Mouse (Mus musculus): Measurements from ENCODE around the gene Cnbp. TPM values are rescaled to one million over a fixed set of nuclear protein-coding genes. Genes with fewer than 3 reads are reported as not detected.

Cnbp gene
- polyA plus RNA-seq, 1 experiment from 2014 or later: 1,146 TPM

- H3K9me3 ChIP-seq (ENCODE audit: control insufficient read depth, low read depth, low read length): no peaks in the 10 kb centered on the region
- WGBS: 79% methylated on average over 4 of the region's 4 CpGs
- no peak for ATAC-seq (ENCODE audit: insufficient number of reproducible peaks, insufficient read depth, low FRiP score, low read depth)
Measured at GRCm38 (mm10) chr6:87807735-87808440, 43.0 kb downstream of the Cnbp start.

GRCm38 (mm10) chr6:87806857-87807256 lies 44.0 kb downstream of the Cnbp start:
- no peak overlapping the region for H3K4me3 ChIP-seq (ENCODE audit: low read depth, low read length)
- 57% methylated on average over 2 of the region's 2 CpGs for WGBS
- no peaks in the 10 kb centered on the region for H3K9me3 ChIP-seq (ENCODE audit: control insufficient read depth, low read depth, low read length)
- H3K27ac ChIP-seq (ENCODE audit: low read length): no peak overlapping the region
- H3K27me3 ChIP-seq (ENCODE audit: control insufficient read depth, insufficient read depth, low read length): no peaks in the 10 kb centered on the region
- H3K4me2 ChIP-seq (replicated peaks; ENCODE audit: low read depth, low read length): no peak overlapping the region
- H3K36me3 ChIP-seq (ENCODE audit: control insufficient read depth, insufficient read depth, low read length): no peaks in the 10 kb centered on the region
- no peak for ATAC-seq (ENCODE audit: insufficient number of reproducible peaks, insufficient read depth, low FRiP score, low read depth)
- no peaks in the 10 kb centered on the region for H3K4me1 ChIP-seq (ENCODE audit: control insufficient read depth, insufficient read depth, low read length)
- H3K9ac ChIP-seq (replicated peaks; ENCODE audit: low read depth, low read length): no peak overlapping the region

More at GRCm38 (mm10) chr6:87807735-87808440, 43.0 kb downstream of the Cnbp start:
- no peak overlapping the region for H3K27ac ChIP-seq (ENCODE audit: low read length)
- peaks cover 4% of the 10 kb centered on the region; the same call in 1 of the 2 replicates for H3K4me1 ChIP-seq (ENCODE audit: control insufficient read depth, insufficient read depth, low read length)
- H3K36me3 ChIP-seq (ENCODE audit: control insufficient read depth, insufficient read depth, low read length): no peaks in the 10 kb centered on the region
- H3K4me3 ChIP-seq (ENCODE audit: low read depth, low read length): no peak overlapping the region
- no peaks in the 10 kb centered on the region for H3K27me3 ChIP-seq (ENCODE audit: control insufficient read depth, insufficient read depth, low read length)
- H3K9ac ChIP-seq (replicated peaks; ENCODE audit: low read depth, low read length): no peak overlapping the region
- H3K4me2 ChIP-seq (replicated peaks; ENCODE audit: low read depth, low read length): no peak overlapping the region

- no peak overlapping the region for H3K9ac ChIP-seq (replicated peaks; ENCODE audit: low read depth, low read length)
- H3K9me3 ChIP-seq (ENCODE audit: control insufficient read depth, low read depth, low read length): no peaks in the 10 kb centered on the region
- no peaks in the 10 kb centered on the region for H3K36me3 ChIP-seq (ENCODE audit: control insufficient read depth, insufficient read depth, low read length)
- 82% methylated on average over 2 of the region's 2 CpGs for WGBS
- no peak for ATAC-seq (ENCODE audit: insufficient number of reproducible peaks, insufficient read depth, low FRiP score, low read depth)
- H3K4me3 ChIP-seq (ENCODE audit: low read depth, low read length): no peak overlapping the region
- H3K27me3 ChIP-seq (ENCODE audit: control insufficient read depth, insufficient read depth, low read length): no peaks in the 10 kb centered on the region
- no peak overlapping the region for H3K4me2 ChIP-seq (replicated peaks; ENCODE audit: low read depth, low read length)
- no peak overlapping the region for H3K27ac ChIP-seq (ENCODE audit: low read length)
- H3K4me1 ChIP-seq (ENCODE audit: control insufficient read depth, insufficient read depth, low read length): no peaks in the 10 kb centered on the region
Measured at GRCm38 (mm10) chr6:87806028-87806427, 44.9 kb downstream of the Cnbp start.

GRCm38 (mm10) chr6:87805448-87805847 lies 45.5 kb downstream of the Cnbp start:
- H3K27me3 ChIP-seq (ENCODE audit: control insufficient read depth, insufficient read depth, low read length): no peaks in the 10 kb centered on the region
- no peak overlapping the region for H3K9ac ChIP-seq (replicated peaks; ENCODE audit: low read depth, low read length)
- no peak overlapping the region for H3K4me3 ChIP-seq (ENCODE audit: low read depth, low read length)
- no peak for ATAC-seq (ENCODE audit: insufficient number of reproducible peaks, insufficient read depth, low FRiP score, low read depth)
- H3K36me3 ChIP-seq (ENCODE audit: control insufficient read depth, insufficient read depth, low read length): no peaks in the 10 kb centered on the region
- H3K27ac ChIP-seq (ENCODE audit: low read length): no peak overlapping the region
- H3K4me1 ChIP-seq (ENCODE audit: control insufficient read depth, insufficient read depth, low read length): no peaks in the 10 kb centered on the region
- H3K4me2 ChIP-seq (replicated peaks; ENCODE audit: low read depth, low read length): no peak overlapping the region
- H3K9me3 ChIP-seq (ENCODE audit: control insufficient read depth, low read depth, low read length): no peaks in the 10 kb centered on the region
- 89% methylated on average over 7 of the region's 7 CpGs for WGBS

DNA sequence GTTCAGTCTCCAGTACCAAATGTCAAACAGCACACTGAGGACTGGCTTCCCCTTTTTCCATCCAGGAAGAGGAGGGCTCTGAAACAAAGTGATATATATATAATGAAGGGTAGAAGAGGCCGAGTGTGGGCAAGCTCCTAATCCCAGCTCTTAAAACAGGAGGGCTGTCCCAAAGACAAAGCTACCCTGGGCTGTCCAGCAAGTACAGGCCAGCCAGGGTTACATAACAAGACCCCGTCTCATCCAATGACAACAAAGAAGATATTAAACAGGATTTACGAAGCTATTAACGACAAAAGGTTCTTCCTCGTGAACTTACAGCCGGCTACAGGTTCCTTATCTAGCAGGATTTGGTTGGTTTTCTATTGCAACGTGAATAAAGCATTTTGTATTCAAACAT lies 46.0 kb downstream of the Cnbp start:
- H3K9me3 ChIP-seq (ENCODE audit: control insufficient read depth, low read depth, low read length): no peaks in the 10 kb centered on the region
- WGBS: 70% methylated on average over 7 of the region's 7 CpGs
- no peak for ATAC-seq (ENCODE audit: insufficient number of reproducible peaks, insufficient read depth, low FRiP score, low read depth)

DNA sequence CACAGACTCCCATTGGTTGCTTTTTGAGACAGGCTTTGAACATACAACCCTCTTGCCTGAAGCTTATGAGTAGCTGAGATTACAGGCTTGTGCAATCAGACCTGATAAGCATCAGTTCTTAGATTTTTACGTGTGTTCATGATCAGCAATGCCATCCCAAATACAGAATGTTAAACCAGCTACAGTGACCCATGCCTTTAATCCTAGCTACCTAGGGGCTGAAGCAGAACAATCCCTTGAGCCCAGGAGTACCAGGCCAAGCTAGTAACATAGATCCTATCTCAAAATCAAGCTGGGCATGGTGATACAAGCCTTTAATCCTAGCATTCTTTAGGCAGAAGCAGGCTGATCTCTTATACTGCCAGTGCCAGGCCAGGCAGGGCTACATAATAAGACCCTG lies 46.9 kb downstream of the Cnbp start:
- WGBS: 92% methylated on average over 1 of the region's 1 CpGs
- no peaks in the 10 kb centered on the region for H3K9me3 ChIP-seq (ENCODE audit: control insufficient read depth, low read depth, low read length)
- H3K27me3 ChIP-seq (ENCODE audit: control insufficient read depth, insufficient read depth, low read length): no peaks in the 10 kb centered on the region
- no peak overlapping the region for H3K9ac ChIP-seq (replicated peaks; ENCODE audit: low read depth, low read length)
- no peak for ATAC-seq (ENCODE audit: insufficient number of reproducible peaks, insufficient read depth, low FRiP score, low read depth)
- no peak overlapping the region for H3K27ac ChIP-seq (ENCODE audit: low read length)
- H3K4me1 ChIP-seq (ENCODE audit: control insufficient read depth, insufficient read depth, low read length): no peaks in the 10 kb centered on the region
- no peak overlapping the region for H3K4me2 ChIP-seq (replicated peaks; ENCODE audit: low read depth, low read length)
- no peaks in the 10 kb centered on the region for H3K36me3 ChIP-seq (ENCODE audit: control insufficient read depth, insufficient read depth, low read length)
- no peak overlapping the region for H3K4me3 ChIP-seq (ENCODE audit: low read depth, low read length)

More for the DNA sequence above, 46.0 kb downstream of the Cnbp start:
- Histone ChIP-seq H3K27me3 (ENCODE audit: control insufficient read depth, insufficient read depth, low read length) (no peaks in the 10 kb centered on the region), H3K4me3 (ENCODE audit: low read depth, low read length) (no peak overlapping the region), H3K4me1 (ENCODE audit: control insufficient read depth, insufficient read depth, low read length) (no peaks in the 10 kb centered on the region), H3K9ac (replicated peaks; ENCODE audit: low read depth, low read length) (no peak overlapping the region), H3K36me3 (ENCODE audit: control insufficient read depth, insufficient read depth, low read length) (no peaks in the 10 kb centered on the region), H3K27ac (ENCODE audit: low read length) (no peak overlapping the region), H3K4me2 (replicated peaks; ENCODE audit: low read depth, low read length) (no peak overlapping the region)

GRCm38 (mm10) chr6:87802462-87802861 lies 48.4 kb downstream of the Cnbp start:
- no peak overlapping the region for H3K27ac ChIP-seq (ENCODE audit: low read length)
- no peak overlapping the region for H3K9ac ChIP-seq (replicated peaks; ENCODE audit: low read depth, low read length)
- WGBS: 85% methylated on average over 7 of the region's 7 CpGs
- H3K36me3 ChIP-seq (ENCODE audit: control insufficient read depth, insufficient read depth, low read length): no peaks in the 10 kb centered on the region
- no peaks in the 10 kb centered on the region for H3K27me3 ChIP-seq (ENCODE audit: control insufficient read depth, insufficient read depth, low read length)
- no peaks in the 10 kb centered on the region for H3K9me3 ChIP-seq (ENCODE audit: control insufficient read depth, low read depth, low read length)
- no peak overlapping the region for H3K4me3 ChIP-seq (ENCODE audit: low read depth, low read length)
- ATAC-seq (ENCODE audit: insufficient number of reproducible peaks, insufficient read depth, low FRiP score, low read depth): no peak
- H3K4me2 ChIP-seq (replicated peaks; ENCODE audit: low read depth, low read length): no peak overlapping the region
- 0 out of 2 replicates have a peak, but pooled peaks cover 2% of the 10 kb centered on the region for H3K4me1 ChIP-seq (ENCODE audit: control insufficient read depth, insufficient read depth, low read length)

DNA sequence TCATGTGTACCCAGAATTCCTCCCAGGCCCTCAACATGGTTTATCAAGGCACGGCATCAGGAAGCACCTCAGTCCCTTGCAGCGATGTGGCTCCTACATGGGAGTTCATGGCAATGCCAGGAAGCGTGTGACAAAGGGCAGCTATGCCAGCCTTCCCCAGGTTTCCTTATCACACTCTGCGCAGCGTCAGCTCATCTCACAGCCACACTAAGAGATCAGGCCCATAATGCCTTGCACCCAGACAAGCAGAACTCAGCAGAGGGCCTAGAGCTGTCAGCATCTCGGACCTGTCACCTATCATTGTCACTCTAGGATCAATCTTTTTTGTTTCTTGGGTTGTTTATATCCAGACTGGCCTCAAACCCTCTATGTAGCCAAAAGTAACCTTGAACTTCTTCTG lies 51.3 kb downstream of the Cnbp start:
- no peak for ATAC-seq (ENCODE audit: insufficient number of reproducible peaks, insufficient read depth, low FRiP score, low read depth)
- no peak overlapping the region for H3K9ac ChIP-seq (replicated peaks; ENCODE audit: low read depth, low read length)
- no peaks in the 10 kb centered on the region for H3K36me3 ChIP-seq (ENCODE audit: control insufficient read depth, insufficient read depth, low read length)
- 88% methylated on average over 6 of the region's 6 CpGs for WGBS
- 0 out of 2 replicates have a peak, but pooled peaks cover 3% of the 10 kb centered on the region for H3K4me1 ChIP-seq (ENCODE audit: control insufficient read depth, insufficient read depth, low read length)
- no peaks in the 10 kb centered on the region for H3K27me3 ChIP-seq (ENCODE audit: control insufficient read depth, insufficient read depth, low read length)
- no peaks in the 10 kb centered on the region for H3K9me3 ChIP-seq (ENCODE audit: control insufficient read depth, low read depth, low read length)
- H3K4me3 ChIP-seq (ENCODE audit: low read depth, low read length): no peak overlapping the region
- no peak overlapping the region for H3K4me2 ChIP-seq (replicated peaks; ENCODE audit: low read depth, low read length)
- no peak overlapping the region for H3K27ac ChIP-seq (ENCODE audit: low read length)

DNA sequence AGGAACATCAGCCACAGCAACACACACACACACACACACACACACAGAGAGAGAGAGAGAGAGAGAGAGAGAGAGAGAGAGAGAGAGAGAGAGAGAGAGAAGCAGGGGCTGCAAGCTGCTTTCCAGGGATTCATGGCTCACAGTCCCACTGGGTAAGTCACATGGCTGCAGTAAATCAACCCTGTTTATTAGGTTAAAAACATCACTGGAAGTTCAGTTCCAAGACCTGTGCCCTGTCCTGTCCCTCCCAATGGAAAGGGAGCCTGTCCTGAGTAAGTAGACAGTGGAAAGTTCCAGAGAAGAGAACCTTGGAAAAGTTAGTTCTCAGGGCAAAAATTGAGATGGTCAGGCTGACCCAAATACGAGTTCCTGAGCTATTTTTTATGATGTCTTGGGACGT lies 53.6 kb downstream of the Cnbp start:
- H3K4me1 ChIP-seq (ENCODE audit: control insufficient read depth, insufficient read depth, low read length): 0 out of 2 replicates have a peak, but pooled peaks cover 3% of the 10 kb centered on the region
- no peak overlapping the region for H3K27ac ChIP-seq (ENCODE audit: low read length)
- no peak overlapping the region for H3K4me3 ChIP-seq (ENCODE audit: low read depth, low read length)
- WGBS: 40% methylated on average over 2 of the region's 2 CpGs
- H3K9me3 ChIP-seq (ENCODE audit: control insufficient read depth, low read depth, low read length): no peaks in the 10 kb centered on the region
- H3K4me2 ChIP-seq (replicated peaks; ENCODE audit: low read depth, low read length): no peak overlapping the region
- peaks cover under 1% of the 10 kb centered on the region for H3K36me3 ChIP-seq (ENCODE audit: control insufficient read depth, insufficient read depth, low read length)
- ATAC-seq (ENCODE audit: insufficient number of reproducible peaks, insufficient read depth, low FRiP score, low read depth): no peak
- no peak overlapping the region for H3K9ac ChIP-seq (replicated peaks; ENCODE audit: low read depth, low read length)
- H3K27me3 ChIP-seq (ENCODE audit: control insufficient read depth, insufficient read depth, low read length): no peaks in the 10 kb centered on the region
